10 mouse cellular contexts compared by ENCODE assay signal in the genomic region with DNA sequence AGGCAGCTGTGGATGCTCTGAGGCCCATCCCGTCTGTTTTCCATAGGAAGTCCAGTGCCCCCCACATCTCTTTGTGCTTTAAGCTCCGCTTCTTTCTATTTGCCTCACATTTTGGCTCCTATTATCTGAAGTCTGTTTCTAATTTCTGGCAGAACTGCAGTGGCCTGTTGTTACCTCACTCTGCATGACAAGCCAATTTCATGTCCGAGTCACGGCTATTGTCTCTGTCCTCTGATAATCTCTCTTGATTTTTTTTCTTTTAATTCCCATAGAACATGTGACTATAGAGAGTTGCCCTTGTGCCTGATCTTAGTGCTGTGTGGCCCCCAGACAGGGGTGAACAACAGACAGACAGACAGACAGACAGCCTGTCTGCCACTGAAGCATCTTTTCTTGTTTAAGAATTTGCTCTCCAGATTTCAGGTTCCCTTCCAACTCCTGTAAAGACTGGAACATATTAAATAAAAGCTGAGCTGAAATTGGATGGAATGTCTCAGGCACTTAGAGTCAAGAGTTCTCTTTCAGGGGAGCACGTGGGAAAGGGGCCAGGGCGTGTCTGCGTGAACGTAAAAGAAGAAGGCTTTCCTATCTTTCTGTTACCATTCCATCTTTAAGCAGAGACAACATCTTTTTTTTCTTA. TPM values are rescaled to one million over a fixed set of nuclear protein-coding genes. Genes with fewer than 3 reads are reported as not detected.
DNase-seq lines count a peak whose midpoint lies in the region; ATAC-seq lines count a peak whose summit lies in the region.
"Had no signal": no experiment of that assay in that cellular context is flagged by ENCODE, and none has a peak within 500 bp of the region (broad histone marks: within the 10 kb centered on the region; RNA-seq: fewer than 3 reads in every experiment).

No protein-coding gene starts in this region.

- H3K9ac ChIP-seq in heart, embryonic 13.5 days: no peak overlapping the region
- no peak overlapping the region for H3K9ac ChIP-seq in embryonic facial prominence, embryonic 11.5 days (replicated peaks; ENCODE audit: low read length)
- no peak overlapping the region for H3K9ac ChIP-seq in hindbrain, embryonic 14.5 days
- no peak overlapping the region for H3K9ac ChIP-seq in midbrain, embryonic 14.5 days (replicated peaks; ENCODE audit: low read length)

- no peak for ATAC-seq in heart, embryonic 13.5 days (ENCODE audit: extremely low read depth, insufficient number of reproducible peaks, low FRiP score, low TSS enrichment)
- peak; percentile 27; the same call in 1 of the 2 replicates for ATAC-seq in embryonic facial prominence, embryonic 11.5 days (replicated peaks; ENCODE audit: insufficient number of reproducible peaks, low FRiP score, low TSS enrichment, low read depth)
- ATAC-seq in hindbrain, embryonic 14.5 days (ENCODE audit: low FRiP score): no peak
- ATAC-seq in midbrain, embryonic 14.5 days (ENCODE audit: low FRiP score, low TSS enrichment): peak; percentile 40

- no peaks in the 10 kb centered on the region for H3K36me3 ChIP-seq in heart, embryonic 13.5 days
- H3K36me3 ChIP-seq in embryonic facial prominence, embryonic 11.5 days (replicated peaks; ENCODE audit: control insufficient read depth, insufficient read depth, low read depth, low read length): no peaks in the 10 kb centered on the region
- no peaks in the 10 kb centered on the region for H3K36me3 ChIP-seq in hindbrain, embryonic 14.5 days (replicated peaks; ENCODE audit: control insufficient read depth, insufficient read depth)
- H3K36me3 ChIP-seq in midbrain, embryonic 14.5 days (ENCODE audit: control insufficient read depth, insufficient read depth, low read length): no peaks in the 10 kb centered on the region

- H3K27me3 ChIP-seq in heart, embryonic 13.5 days (replicated peaks): no peaks in the 10 kb centered on the region
- H3K27me3 ChIP-seq in embryonic facial prominence, embryonic 11.5 days (ENCODE audit: control insufficient read depth, insufficient read depth, low read length): no peaks in the 10 kb centered on the region
- no peaks in the 10 kb centered on the region for H3K27me3 ChIP-seq in hindbrain, embryonic 14.5 days (ENCODE audit: control insufficient read depth, insufficient read depth, low read length)
- H3K27me3 ChIP-seq in midbrain, embryonic 14.5 days (ENCODE audit: control insufficient read depth, insufficient read depth, low read length): peaks cover 18% of the 10 kb centered on the region

- peaks cover 71% of the 10 kb centered on the region for H3K4me1 ChIP-seq in heart, embryonic 13.5 days
- H3K4me1 ChIP-seq in embryonic facial prominence, embryonic 11.5 days (ENCODE audit: control insufficient read depth, insufficient read depth, low read length): peaks cover 2% of the 10 kb centered on the region
- H3K4me1 ChIP-seq in hindbrain, embryonic 14.5 days (replicated peaks; ENCODE audit: control insufficient read depth, insufficient read depth, low read length): peaks cover 36% of the 10 kb centered on the region
- H3K4me1 ChIP-seq in midbrain, embryonic 14.5 days (ENCODE audit: control insufficient read depth, insufficient read depth, low read length): peaks cover 33% of the 10 kb centered on the region

- H3K9me3 ChIP-seq in heart, embryonic 13.5 days: no peaks in the 10 kb centered on the region
- H3K9me3 ChIP-seq in embryonic facial prominence, embryonic 11.5 days (replicated peaks; ENCODE audit: control insufficient read depth, low read length): no peaks in the 10 kb centered on the region
- H3K9me3 ChIP-seq in hindbrain, embryonic 14.5 days (ENCODE audit: control insufficient read depth, low read length): no peaks in the 10 kb centered on the region
- no peaks in the 10 kb centered on the region for H3K9me3 ChIP-seq in midbrain, embryonic 14.5 days (ENCODE audit: control insufficient read depth, low read length)

- DNase-seq in heart, postnatal 4 days: no peak
- peak; percentile 68 for DNase-seq in embryonic facial prominence, embryonic 11.5 days (ENCODE audit: low spot score)
- DNase-seq in hindbrain, embryonic 14.5 days (ENCODE audit: low spot score): no peak
- DNase-seq in midbrain, embryonic 14.5 days: peak; percentile 42
- DNase-seq in urinary bladder, postnatal 4 days (ENCODE audit: low spot score in 2 of 2): no peak
- DNase-seq in layer of hippocampus, adult 9-11 months: no peak
- no peak for DNase-seq in adrenal gland, postnatal 25 days
- DNase-seq: kidney, adult 18-20 months had no signal

- no peak overlapping the region for H3K4me3 ChIP-seq in heart, embryonic 13.5 days
- no peak overlapping the region for H3K4me3 ChIP-seq in embryonic facial prominence, embryonic 11.5 days (ENCODE audit: low read depth, low read length)
- H3K4me3 ChIP-seq in hindbrain, embryonic 14.5 days (replicated peaks; ENCODE audit: low read length): no peak overlapping the region
- no peak overlapping the region for H3K4me3 ChIP-seq in midbrain, embryonic 14.5 days (replicated peaks; ENCODE audit: low read depth, low read length)

- 46% methylated on average over 8 of the region's 8 CpGs for WGBS in heart, embryonic 13.5 days
- 21% methylated on average over 8 of the region's 8 CpGs for WGBS in embryonic facial prominence, embryonic 11.5 days
- WGBS in hindbrain, embryonic 14.5 days: 11% methylated on average over 8 of the region's 8 CpGs
- WGBS in midbrain, embryonic 14.5 days: 3% methylated on average over 8 of the region's 8 CpGs

- H3K4me2 ChIP-seq in heart, embryonic 13.5 days: peak overlapping the region; percentile 45; the same call in 1 of the 2 replicates
- no peak overlapping the region for H3K4me2 ChIP-seq in embryonic facial prominence, embryonic 11.5 days (ENCODE audit: low read depth, low read length)
- H3K4me2 ChIP-seq in hindbrain, embryonic 14.5 days (replicated peaks): peak overlapping the region; percentile 18
- peak overlapping the region; percentile 43 for H3K4me2 ChIP-seq in midbrain, embryonic 14.5 days (ENCODE audit: low read length)

- H3K27ac ChIP-seq in heart, embryonic 13.5 days (replicated peaks): peak overlapping the region; percentile 72
- H3K27ac ChIP-seq in embryonic facial prominence, embryonic 11.5 days (replicated peaks; ENCODE audit: low read depth, low read length): peak overlapping the region; percentile 36; the same call in 1 of the 2 replicates
- peak overlapping the region; percentile 81 for H3K27ac ChIP-seq in hindbrain, embryonic 14.5 days
- peak overlapping the region; percentile 80 for H3K27ac ChIP-seq in midbrain, embryonic 14.5 days (replicated peaks; ENCODE audit: low read depth, low read length)

RNA-seq across cellular contexts. Expression of gene March10, which starts 50.9 kb away (rescaled TPM):
- 0.36 TPM in 1 of 2 replicates, not detected in the other for polyA plus RNA-seq in heart, embryonic 13.5 days (2015; fragmentation: Nextera tagmentation; extraction: Ambion mirVana)
- total RNA-seq in heart, postnatal 4 days (2021): under 1 TPM in 1 of 2 experiments, not detected in 1; 0.09 TPM
- 0.21 and 0.31 TPM in 2 replicates for polyA plus RNA-seq in embryonic facial prominence, embryonic 11.5 days (2014; fragmentation: Nextera tagmentation; extraction: Ambion mirVana)
- 0.41 and 0.60 TPM in 2 replicates for polyA plus RNA-seq in hindbrain, embryonic 14.5 days (2014; fragmentation: Nextera tagmentation; extraction: Ambion mirVana)
- polyA plus RNA-seq in midbrain, embryonic 14.5 days (2014; fragmentation: Nextera tagmentation; extraction: Ambion mirVana): 0.21 and 0.22 TPM in 2 replicates
- total RNA-seq in adrenal gland, postnatal 25 days (2021): not detected in 2 replicates
- total RNA-seq: gastrocnemius, adult 8-10 months had no signal

Comparison
In these comparisons a context has a peak if more than half of its experiments do, and no peak if none do; other contexts are left out.
1. ATAC-seq: peak in embryonic facial prominence, embryonic 11.5 days (single experiment) and midbrain, embryonic 14.5 days (single experiment); none in heart, embryonic 13.5 days (single experiment) and hindbrain, embryonic 14.5 days (single experiment).
2. DNase-seq: peak in embryonic facial prominence, embryonic 11.5 days (single experiment) and midbrain, embryonic 14.5 days (single experiment); none in heart, postnatal 4 days (single experiment), hindbrain, embryonic 14.5 days (single experiment), urinary bladder, postnatal 4 days (0 of 2), layer of hippocampus, adult 9-11 months (single experiment) and adrenal gland, postnatal 25 days (single experiment).
3. Peak in every context shown above with its lines, with median percentiles within 50 percentile points of each other: H3K27ac ChIP-seq.